Mouse (Mus musculus): ENCODE results near the gene Ankrd33b. TPM values are rescaled to one million over a fixed set of nuclear protein-coding genes. Genes with fewer than 3 reads are reported as not detected.

The Ankrd33b gene
- total RNA-seq, 2 experiments from 2014 or later = 70.4 to 76.4 TPM

DNA sequence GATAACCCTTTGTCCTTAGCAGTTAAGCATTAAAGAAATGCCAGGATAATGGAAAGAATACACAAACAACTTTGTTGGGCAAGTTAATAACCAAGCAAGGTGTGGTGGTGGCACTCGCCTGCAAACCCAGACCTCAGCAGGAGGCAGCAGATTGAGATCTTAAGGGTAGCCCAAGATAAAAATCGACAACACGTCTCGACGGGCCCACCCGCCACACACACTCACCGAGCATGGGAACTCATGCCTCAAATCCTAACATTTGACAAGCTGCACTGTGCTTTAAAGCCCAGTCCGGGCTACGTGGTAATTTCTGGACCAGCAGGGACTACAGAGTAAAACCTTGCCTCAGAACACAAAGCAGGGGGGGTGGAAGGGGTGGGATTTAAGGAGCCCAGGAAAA, 22.2 kb downstream of the Ankrd33b start:
- DNase-seq (ENCODE audit: low spot score in 2 of 2) = no peak
- intact Hi-C loops (cut with DNase I) = loop anchor here (2.0 kb wide), 1 partner anchor 19 kb away; no protein-coding TSS in a partner anchor

DNA sequence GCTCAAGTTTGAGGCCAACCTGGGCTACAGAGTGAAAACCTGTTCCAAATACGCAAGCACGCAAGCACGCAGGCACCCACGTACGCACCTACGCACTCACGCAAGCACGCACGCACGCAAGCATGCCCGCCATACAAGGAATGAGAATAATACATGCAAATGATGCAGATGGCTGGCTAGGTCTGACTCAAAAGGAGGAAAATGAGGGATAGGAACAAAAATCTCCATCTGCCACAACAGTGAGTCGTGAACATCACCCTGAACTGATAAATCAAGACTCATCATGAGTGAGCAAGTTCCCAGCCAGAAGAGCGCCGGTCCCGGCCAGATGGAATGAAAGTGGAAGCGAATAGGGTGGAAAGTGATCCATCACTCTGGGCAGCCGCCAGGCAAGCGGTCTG, 22.7 kb downstream of the Ankrd33b start:
- DNase-seq (ENCODE audit: low spot score in 2 of 2) = peak; percentile 70 to 74
- intact Hi-C loops (cut with DNase I) = loop anchor here (2.0 kb wide), 1 partner anchor 20 kb away; no protein-coding TSS in a partner anchor

DNA sequence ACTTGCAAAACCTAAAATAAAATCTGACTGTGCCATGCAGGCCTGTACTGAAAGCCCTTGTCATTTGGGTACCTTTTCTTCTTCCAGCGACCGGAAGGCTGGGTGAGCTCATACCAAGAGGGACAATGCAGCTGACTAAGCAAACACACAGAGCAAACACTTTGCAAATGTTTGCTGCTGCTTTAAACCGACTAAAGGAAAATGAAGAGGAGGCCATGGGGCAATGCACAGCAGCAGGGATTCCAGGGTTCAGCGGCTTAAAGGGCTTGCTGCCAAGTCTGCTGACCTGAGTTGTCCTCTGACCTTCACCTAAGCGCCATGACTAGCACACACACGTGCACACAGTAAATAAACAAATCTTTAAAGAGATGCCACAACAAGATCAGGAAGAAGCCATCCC, 23.9 kb downstream of the Ankrd33b start:
- intact Hi-C loops (cut with DNase I) = loop anchor here (2.0 kb wide), 1 partner anchor 21 kb away; no protein-coding TSS in a partner anchor
- no peak for DNase-seq (ENCODE audit: low spot score in 2 of 2)

DNA sequence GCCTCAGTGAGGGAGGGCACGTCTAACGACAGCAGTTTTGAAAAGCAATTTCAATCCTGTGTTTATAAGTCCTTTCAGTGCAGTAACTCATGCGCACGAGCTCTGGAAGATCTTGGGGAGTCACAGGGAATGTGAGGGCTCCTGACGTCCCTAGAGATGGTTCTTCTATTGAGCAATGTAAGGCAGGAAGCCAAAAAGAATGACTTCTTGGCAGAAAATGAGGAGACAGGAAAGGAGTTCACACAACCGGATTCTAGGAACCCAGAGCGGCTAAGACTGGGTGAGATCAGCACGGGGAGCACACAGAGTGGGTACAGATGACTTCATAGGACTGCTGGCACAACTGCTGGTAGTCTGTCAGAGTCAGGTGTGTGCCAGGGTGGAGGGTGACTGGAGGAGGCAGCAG, 25.0 kb downstream of the Ankrd33b start:
- intact Hi-C loops (cut with DNase I) = no loop called here
- no peak for DNase-seq (ENCODE audit: low spot score in 2 of 2)

DNA sequence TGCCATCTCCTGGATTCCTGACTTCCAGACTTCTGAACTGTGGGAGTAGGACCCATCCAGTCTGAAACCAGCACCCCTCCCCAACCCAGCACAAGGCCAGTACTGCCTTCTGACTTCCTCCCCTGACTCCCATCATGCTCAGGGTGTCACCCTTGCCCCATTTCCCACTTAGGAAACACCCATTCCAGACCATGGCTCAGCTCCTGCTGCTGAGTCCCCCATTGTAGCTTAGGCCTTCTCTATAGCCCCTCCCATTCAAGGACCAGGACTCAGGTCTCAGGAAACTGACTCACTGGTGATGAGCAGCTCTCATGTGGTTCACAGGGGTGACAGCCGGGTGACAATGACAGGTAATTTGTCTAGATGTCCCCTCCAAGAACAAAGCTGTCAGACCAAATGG, 25.5 kb downstream of the Ankrd33b start:
- intact Hi-C loops (cut with DNase I) = no loop called here
- no peak for DNase-seq (ENCODE audit: low spot score in 2 of 2)

DNA sequence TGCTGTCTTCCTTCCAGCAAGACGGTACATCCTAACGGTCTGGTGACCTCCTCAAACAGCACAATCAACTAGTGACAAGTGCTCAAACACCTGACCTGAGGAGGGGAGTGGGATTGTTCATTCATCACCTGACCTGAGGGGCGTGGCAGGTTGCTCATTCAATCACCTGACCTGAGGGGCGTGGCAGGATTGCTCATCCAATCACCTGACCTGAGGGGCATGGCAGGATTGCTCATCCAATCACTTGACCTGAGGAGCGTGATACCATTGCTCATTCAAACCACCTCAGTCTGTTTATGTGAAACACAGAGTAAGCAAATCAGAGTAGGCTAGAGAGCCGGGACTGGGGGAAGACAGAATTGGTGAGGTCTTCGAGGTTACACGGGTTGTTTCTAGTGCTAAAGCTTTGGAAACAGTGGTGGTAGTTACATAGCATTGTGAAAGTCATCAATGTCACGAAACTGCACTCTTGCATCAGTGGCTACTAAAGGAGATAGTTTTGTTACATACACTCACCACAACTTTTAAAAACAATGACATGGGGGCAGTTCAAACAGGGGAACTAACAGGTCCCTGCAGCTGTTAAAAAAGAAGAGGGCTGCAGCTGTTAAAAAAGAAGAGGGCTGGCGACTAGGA, 28.8 kb downstream of the Ankrd33b start:
- no peak for DNase-seq (ENCODE audit: low spot score in 2 of 2)
- intact Hi-C loops (cut with DNase I) = no loop called here

DNA sequence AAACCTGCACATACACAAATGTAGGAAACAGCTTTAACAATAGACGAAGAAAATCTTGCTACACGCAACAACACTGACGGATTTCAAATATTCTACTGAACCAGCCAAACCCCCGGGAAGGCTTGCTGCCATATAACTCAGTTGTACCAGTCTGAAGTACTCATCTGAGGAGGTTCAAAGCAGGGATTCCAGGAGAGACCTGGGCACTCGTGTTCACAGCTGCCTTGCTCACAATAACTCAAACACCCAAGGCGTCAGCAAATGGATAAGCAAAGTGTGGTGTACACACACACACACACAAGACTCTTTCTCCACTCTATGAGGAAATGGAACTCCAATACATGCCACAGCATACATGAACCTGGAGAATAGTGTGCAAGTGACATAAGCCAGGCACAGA, 29.5 kb downstream of the Ankrd33b start:
- no peak for DNase-seq (ENCODE audit: low spot score in 2 of 2)
- intact Hi-C loops (cut with DNase I) = loop anchor here (1.0 to 2.0 kb wide), 2 partner anchors 19 to 58 kb away; no protein-coding TSS in a partner anchor

DNA sequence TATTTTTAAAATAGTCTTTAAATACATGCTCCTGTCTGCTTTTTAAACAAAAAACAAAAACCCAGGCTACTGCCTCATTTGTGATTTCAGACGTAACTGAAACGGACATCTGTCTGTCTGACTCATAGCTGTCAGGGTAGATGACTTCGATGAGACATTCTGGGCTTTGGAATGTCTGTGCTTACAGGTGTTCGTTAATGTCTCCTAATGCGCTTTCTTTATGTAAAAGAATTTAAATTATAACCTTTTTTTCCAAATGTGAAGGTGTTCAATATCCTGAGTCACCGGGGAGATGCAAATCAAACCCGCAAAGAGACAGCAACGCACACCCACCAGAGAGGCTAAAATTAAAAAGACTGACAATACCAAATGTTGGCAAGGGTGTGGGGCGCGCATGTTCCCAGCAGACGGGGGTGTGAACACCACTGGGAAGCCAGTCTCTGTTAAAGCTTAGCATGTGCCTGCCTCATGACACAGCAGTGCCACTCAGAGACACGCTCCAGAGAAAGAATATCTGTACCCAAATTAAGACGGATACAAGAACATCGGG, 30.3 kb downstream of the Ankrd33b start:
- intact Hi-C loops (cut with DNase I) = loop anchor here (1.0 to 2.0 kb wide), 2 partner anchors 18 to 59 kb away; no protein-coding TSS in a partner anchor
- peak; percentile 87 to 89 for DNase-seq (ENCODE audit: low spot score in 2 of 2)

DNA sequence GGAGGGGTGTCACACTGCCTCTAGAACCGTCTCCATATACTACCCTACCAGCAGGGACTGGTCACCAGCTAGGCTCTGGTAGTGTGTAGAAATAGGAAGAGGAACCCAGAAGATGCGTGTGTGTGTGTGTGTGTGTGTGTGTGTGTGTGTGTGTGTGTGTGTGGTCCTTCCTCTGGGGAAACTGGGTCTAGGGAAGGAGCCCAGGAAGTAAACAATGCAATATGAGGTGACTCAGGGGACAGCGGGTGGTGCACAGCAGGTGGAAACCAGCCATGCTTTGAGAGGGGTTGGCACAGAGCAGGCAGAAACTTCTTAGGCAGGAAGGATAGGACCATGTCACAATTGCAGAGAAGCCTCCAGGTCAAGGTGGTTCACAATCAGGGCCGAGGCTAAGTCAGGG, 30.8 kb downstream of the Ankrd33b start:
- intact Hi-C loops (cut with DNase I) = loop anchor here (1.0 to 2.0 kb wide), 2 partner anchors 18 to 60 kb away; no protein-coding TSS in a partner anchor
- DNase-seq (ENCODE audit: low spot score in 2 of 2) = no peak

DNA sequence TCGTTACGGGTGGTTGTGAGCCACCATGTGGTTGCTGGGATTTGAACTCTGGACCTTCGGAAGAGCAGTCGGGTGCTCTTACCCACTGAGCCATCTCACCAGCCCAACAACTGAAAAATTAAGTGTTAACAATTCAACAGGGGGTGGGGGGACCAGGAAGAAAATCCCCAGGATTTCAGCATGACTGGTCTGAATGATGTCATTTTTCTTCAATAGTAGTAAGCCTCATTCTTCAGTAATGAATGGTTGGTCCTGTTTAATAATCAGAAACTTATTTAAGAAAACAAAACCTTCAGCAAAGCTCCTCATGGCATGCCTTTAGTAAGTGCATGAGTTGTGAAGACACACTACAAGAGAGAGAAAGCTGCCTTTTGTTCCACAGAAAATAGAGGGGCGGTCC, 32.7 kb downstream of the Ankrd33b start:
- no peak for DNase-seq (ENCODE audit: low spot score in 2 of 2)
- intact Hi-C loops (cut with DNase I) = no loop called here

DNA sequence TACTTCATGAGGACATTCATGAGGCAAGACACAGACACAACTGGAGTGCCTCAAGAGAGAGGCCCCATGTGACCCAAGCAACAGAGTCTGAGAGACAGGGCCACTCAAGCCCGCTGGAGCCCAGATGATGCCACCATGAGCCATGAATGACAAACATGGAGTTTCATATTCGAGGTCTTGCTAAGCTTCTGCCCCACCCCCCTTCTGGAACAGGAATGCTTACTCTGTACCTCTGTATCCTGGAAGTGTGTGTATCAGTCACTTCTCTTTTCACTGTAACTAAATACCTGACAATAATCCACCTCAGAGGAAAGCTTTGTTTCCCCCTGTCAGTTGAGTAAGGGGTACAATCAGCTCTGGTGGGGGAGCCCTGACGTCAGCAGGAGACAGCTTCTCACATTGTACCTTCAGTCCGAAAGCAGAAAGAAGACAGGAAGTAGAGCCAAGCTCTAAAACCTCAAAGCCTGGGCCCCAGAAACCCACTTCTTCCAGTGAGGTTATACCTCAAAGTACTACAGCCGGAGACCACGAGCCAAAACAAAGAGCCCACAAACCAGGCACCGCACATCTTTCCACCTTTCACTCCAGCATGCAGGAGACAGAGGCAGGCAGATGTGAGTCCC, 34.9 kb downstream of the Ankrd33b start:
- intact Hi-C loops (cut with DNase I) = no loop called here
- DNase-seq (ENCODE audit: low spot score in 2 of 2) = no peak

DNA sequence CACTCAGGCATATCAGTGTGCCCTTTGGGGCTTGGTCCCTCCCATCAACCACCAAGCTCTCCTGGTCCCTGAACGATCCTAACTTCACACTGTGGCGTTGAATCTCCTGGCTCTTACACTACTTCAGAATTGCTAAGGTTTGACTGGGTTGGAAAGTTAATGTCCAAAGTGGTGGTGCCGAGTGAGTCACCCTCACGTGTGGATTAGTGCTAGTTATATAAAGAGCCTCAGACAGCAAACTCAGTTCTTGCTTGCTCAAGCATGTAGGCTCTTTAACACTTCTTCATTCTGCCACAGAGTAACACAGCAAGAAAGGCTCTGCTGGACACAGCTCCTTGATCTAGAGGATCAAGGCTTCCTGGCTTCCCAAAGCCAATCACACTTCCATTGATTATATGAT, 35.8 kb downstream of the Ankrd33b start:
- DNase-seq (ENCODE audit: low spot score in 2 of 2) = no peak
- intact Hi-C loops (cut with DNase I) = no loop called here

DNA sequence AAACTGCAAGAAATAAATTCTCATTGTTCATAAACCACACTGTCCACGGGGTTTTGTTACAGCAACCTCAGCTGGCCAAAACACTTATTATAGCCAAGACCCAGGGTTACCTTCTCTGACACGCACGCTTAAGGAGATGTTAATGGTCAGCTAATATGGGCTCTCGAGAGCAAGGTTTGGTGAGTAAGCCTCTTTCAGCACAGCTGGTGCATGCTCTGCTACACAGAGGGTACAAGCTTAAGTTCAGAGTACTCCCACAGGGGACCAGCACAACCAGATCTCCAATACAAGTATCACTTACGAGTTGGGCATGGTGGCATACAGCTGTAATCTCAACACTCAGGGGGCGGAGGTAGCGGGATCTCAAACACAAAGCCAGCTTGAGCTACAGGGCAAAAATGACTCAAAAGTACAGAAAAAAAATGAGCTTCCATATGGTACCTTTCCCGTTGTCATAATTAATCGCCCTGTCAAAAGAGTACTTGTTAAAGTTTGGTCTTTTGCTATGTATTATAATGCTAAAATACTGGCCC, 39.4 kb downstream of the Ankrd33b start:
- intact Hi-C loops (cut with DNase I) = no loop called here
- DNase-seq (ENCODE audit: low spot score in 2 of 2) = no peak

DNA sequence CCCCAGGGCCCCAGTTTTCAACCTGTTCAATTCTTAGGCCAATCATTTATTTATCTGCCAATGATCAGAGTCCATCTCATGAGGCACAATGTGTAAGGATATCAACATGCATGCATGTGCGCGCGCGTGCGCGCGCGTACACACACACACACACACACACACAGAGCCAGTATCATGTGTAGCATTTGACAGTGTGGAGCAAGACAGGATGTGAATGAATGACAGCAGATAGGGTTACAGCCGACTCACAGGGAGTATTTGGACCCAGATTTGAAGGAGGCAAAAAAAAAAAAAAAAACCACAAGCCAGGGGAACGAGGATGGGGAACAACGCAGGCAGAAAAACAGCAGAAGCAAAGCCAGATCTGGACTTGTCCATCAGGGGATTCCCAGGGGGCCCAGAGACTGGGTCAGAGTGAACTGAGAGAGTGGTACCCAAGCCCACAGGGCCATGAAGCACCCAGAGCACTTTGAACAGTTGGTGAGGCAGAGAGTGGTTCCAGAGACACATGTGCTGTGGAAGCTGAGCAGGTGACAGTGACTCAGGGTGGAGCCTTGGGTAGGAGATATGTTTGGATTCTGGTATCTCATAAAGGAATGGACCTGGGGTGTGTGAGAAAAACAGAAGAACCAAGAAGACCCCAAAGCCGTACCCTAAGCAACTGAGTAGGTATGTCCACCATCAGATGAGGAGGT, 41.7 kb downstream of the Ankrd33b start:
- intact Hi-C loops (cut with DNase I) = no loop called here
- DNase-seq (ENCODE audit: low spot score in 2 of 2) = no peak

DNA sequence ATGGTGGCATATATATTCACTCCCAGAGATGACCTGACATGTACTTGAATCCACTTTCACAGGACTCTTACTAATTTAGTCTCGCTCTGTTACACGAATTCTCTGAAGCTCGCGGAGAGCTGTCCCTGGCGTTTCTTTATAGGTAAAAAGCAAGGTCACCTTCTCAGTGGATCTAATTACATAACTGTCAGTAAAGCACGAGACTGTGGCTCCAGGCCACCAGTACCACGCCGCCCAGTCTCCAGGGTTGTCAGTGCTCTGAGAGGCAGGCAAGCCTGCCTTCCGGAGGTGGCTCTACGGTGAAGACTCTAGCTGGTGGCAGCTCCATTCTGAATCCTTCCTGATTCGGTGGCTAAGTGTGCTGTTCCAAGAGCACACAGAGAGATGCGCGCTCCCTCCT, 43.0 kb downstream of the Ankrd33b start:
- no peak for DNase-seq (ENCODE audit: low spot score in 2 of 2)

DNA sequence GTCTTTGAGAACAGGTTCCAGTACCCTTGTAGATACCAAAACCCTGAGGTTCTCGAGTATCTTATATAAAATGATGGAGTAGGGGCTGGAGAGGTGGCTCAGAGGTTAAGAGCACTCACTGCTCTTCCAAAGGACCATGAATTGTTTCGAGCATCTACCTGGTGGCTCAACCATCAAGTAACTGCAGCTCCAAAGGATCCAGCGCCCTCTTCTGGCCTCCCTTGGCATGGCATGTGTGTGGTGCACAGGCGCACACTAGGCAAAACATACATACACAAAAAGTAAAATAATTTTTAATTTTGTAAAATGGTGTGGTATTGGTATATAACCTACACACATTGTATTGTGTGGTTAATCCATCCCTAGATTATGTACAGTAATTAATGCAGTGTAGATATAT, 43.8 kb downstream of the Ankrd33b start:
- intact Hi-C loops (cut with DNase I) = no loop called here
- DNase-seq (ENCODE audit: low spot score in 2 of 2) = no peak

More for the DNA sequence above, 43.0 kb downstream of the Ankrd33b start:
- intact Hi-C loops (cut with DNase I) = no loop called here

DNA sequence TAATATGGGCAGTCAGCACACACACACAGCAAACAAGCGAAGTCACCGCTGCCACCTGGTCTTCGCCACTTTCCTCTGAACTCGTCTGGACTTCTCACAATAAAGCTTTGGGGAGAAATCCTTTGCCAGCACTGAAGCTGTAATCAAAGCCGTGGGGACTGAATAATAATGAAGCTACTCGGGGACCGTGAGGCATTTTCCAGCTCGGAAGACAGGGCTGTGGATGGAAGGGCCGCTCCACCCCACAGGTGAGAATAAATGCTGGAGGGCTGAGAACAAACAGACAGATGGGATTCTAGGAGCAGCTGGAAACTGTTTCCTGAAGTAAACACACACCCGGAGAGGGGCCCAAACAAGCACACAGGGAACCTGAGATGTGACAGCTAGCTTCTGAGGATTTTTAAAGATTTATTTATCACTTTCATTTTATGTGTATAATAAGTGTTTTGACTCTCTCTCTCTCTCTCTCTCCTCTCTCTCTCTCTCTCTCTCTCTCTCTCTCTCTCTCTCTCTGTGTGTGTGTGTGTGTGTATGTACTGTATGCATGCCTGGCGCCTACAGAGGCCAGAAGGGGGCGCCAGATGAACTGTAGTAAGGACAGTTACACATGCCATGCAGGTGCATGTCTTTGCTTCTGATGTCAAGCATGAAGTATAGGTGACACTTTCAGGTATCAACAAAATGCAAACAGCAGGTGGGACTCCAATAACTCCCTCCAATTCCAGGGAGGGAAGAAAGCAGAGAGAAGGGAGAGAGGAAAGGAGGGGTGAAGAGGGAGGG, 46.7 kb downstream of the Ankrd33b start:
- intact Hi-C loops (cut with DNase I) = no loop called here

DNA sequence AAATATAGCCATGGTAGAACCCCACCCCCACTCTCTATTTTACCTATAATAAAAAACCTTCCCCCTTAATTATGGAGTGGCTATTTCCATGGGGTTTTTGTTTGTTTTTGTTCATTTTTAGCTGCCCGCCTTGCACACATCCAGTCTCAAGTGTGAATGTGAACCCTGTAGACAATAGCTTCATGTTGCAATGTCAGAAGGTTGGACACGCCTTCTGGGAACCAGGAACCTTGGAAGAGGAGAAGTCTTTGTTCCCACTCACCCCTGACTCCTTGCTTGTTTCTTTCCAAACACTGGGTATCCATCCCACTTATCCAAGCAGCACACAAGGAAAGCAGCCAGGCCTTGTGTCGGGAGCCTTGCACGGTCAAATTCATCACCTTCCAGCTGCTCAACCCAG, 48.5 kb downstream of the Ankrd33b start:
- DNase-seq (ENCODE audit: low spot score in 2 of 2) = no peak
- intact Hi-C loops (cut with DNase I) = loop anchor here (2.0 to 5.0 kb wide), 4 partner anchors 18 to 268 kb away; partner anchors contain the start of gene Ankrd33b

More for the DNA sequence above, 46.7 kb downstream of the Ankrd33b start:
- no peak for DNase-seq (ENCODE audit: low spot score in 2 of 2)

Measured in left cerebral cortex, postnatal 36 days (tissue).